Mouse (Mus musculus): ENCODE measurements around the gene Zmym3.

Zmym3 gene

GRCm38 (mm10) chrX:101384439-101385137 is 36.1 kb downstream of the Zmym3 start:
- POLR2A ChIA-PET, result interaction anchor here in 3 of 4 experiments (0.6 to 2.2 kb wide), 9 partner anchors 9 to 52 kb away, joined by 3 to 12 read pairs (median 5); no protein-coding TSS in a partner anchor
- CTCF ChIA-PET, result interaction anchor here in 1 of 4 experiments (0.7 kb wide), 1 partner anchor 12 kb away, joined by 3 read pairs; no protein-coding TSS in a partner anchor

GRCm38 (mm10) chrX:101383455-101383854 is 37.2 kb downstream of the Zmym3 start:
- POLR2A ChIA-PET, result interaction anchor here in 3 of 4 experiments (0.7 to 2.4 kb wide), 15 partner anchors 10 to 139 kb away, joined by 3 to 12 read pairs (median 5); partner anchors contain the start of gene Nono (in 1 of the 3)
- CTCF ChIA-PET, result interaction anchor here in 2 of 4 experiments (0.5 to 0.7 kb wide), 2 partner anchors 13 to 50 kb away, joined by 3 to 4 read pairs; no protein-coding TSS in a partner anchor

GRCm38 (mm10) chrX:101379744-101380143 is 40.9 kb downstream of the Zmym3 start:
- CTCF ChIA-PET, result no interaction called here
- POLR2A ChIA-PET, result interaction anchor here in 1 of 4 experiments (0.8 to 1.1 kb wide), 2 partner anchors 17 to 153 kb away, joined by 3 to 4 read pairs; no protein-coding TSS in a partner anchor

GRCm38 (mm10) chrX:101377076-101377475 is 43.6 kb downstream of the Zmym3 start:
- ChIA-PET POLR2A (interaction anchor here in 1 of 4 experiments (0.6 kb wide), 1 partner anchor 52 kb away, joined by 3 read pairs; no protein-coding TSS in a partner anchor), CTCF (no interaction called here)

GRCm38 (mm10) chrX:101376190-101376968 is 44.3 kb downstream of the Zmym3 start, which contains the start of gene Gjb1:
Gjb1 (plus strand) TSS chrX:101376378.
- ChIA-PET CTCF (no interaction called here), POLR2A (no interaction called here)

- ChIA-PET POLR2A (interaction anchor here in 3 of 4 experiments (0.6 to 2.4 kb wide), 4 partner anchors 10 to 99 kb away, joined by 3 to 12 read pairs (median 4); partner anchors contain the start of gene Med12 (in 1 of the 3)), CTCF (interaction anchor here in 1 of 4 experiments (0.8 kb wide), 1 partner anchor 419 kb away, joined by 4 read pairs; no protein-coding TSS in a partner anchor)
These were observed 47.7 kb downstream of the Zmym3 start for GRCm38 (mm10) chrX:101372946-101373345.

- CTCF ChIA-PET, result interaction anchor here in 2 of 4 experiments (0.6 to 0.9 kb wide), 2 partner anchors 12 to 58 kb away, joined by 3 read pairs; no protein-coding TSS in a partner anchor
These were observed 50.1 kb downstream of the Zmym3 start for GRCm38 (mm10) chrX:101370573-101370972.

GRCm38 (mm10) chrX:101369001-101369400 is 51.6 kb downstream of the Zmym3 start:
- POLR2A ChIA-PET, result interaction anchor here in 1 of 4 experiments (1.7 kb wide), 1 partner anchor 284 kb away, joined by 4 read pairs; no protein-coding TSS in a partner anchor

More at GRCm38 (mm10) chrX:101370573-101370972, 50.1 kb downstream of the Zmym3 start:
- POLR2A ChIA-PET, result interaction anchor here in 1 of 4 experiments (0.7 kb wide), 1 partner anchor 59 kb away, joined by 3 read pairs; the partner anchor contains the start of gene Nono

GRCm38 (mm10) chrX:101358902-101359301 is 61.7 kb downstream of the Zmym3 start:
- ChIA-PET CTCF (interaction anchor here (0.6 to 0.7 kb wide), 8 partner anchors 12 to 698 kb away, joined by 3 to 11 read pairs (median 4); no protein-coding TSS in a partner anchor), POLR2A (interaction anchor here in 1 of 4 experiments (0.7 kb wide), 1 partner anchor 793 kb away, joined by 4 read pairs; no protein-coding TSS in a partner anchor)

More at GRCm38 (mm10) chrX:101369001-101369400, 51.6 kb downstream of the Zmym3 start:
- CTCF ChIA-PET, result interaction anchor here in 1 of 4 experiments (0.7 kb wide), 1 partner anchor 238 kb away, joined by 5 read pairs; no protein-coding TSS in a partner anchor
